Mouse (Mus musculus): ENCODE results near the gene Olfr957.

Olfr957 gene

GRCm38 (mm10) chr9:39515531-39515930 lies at the start of gene Olfr957:
Gene Olfr957 (minus strand): TSS chr9:39515809.
- no peak for DNase-seq (ENCODE audit: inconsistent age in 2 of 2, low spot score in 1 of 2)

- no peak for DNase-seq (ENCODE audit: inconsistent age in 2 of 2, low spot score in 1 of 2)
Observed at GRCm38 (mm10) chr9:39558349-39558647, 42.7 kb upstream of the Olfr957 start.

DNA sequence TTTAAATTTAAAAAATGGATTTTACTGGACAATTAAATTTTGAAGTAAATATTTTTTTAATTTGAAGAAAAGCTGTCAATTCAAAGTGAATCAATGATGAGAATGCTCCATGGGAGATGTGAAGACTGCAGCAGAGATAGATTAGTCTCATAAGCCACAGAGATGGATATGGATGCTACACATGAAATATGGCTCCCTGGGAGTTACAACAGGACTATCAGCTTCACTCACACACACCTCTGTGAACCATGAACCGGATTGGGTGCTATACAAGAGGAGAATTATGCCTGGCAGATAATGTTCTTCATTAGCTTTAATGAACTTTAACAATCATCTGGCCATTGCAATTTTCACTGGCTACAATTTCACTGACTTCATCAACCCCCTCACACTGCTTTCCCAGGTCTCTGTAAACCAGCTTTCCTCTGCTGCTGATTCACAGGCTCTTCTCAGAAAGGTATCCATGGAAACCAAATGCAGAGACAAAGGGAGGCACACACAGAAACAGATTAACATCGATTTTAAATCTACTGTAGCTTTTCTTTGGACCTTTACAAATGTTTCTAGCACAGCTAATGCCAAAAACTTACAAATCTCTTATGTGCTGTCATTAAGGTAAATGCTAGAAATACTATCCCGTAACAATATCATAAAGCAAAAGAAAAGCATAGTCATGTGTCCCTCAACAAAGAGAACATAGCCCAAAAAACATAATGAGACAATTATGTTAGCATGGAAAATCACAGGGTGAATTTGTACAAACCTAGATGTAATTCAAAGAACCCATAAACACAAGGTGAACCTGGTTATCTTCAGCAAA lies 42.1 kb upstream of the Olfr957 start:
- peak in 1 of 2 experiments; percentile 4 for DNase-seq (ENCODE audit: inconsistent age in 2 of 2, low spot score in 1 of 2)

DNA sequence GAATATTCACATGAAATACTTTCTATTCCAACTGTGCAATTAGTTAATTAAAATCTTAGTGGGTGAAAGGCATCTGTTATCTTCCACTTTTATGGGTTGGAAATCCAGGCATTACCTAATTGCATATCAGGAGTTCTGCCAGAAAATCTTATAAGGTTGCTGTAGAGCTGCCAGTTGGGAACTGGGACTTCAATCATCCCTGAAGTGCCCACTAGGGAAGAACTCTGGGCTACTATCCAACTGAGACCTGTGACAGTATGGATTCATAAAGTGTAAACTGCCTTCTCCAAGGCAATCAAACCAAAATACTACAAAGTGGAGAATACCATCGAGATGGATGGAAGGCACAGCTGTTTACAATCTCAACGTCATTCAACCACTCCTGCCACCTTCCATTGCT lies 38.3 kb upstream of the Olfr957 start, which contains the start of gene Olfr958:
Olfr958 (minus strand) TSS at position 109 of the 400 bp plus-strand sequence.
- DNase-seq (ENCODE audit: inconsistent age in 2 of 2, low spot score in 1 of 2) = no peak

- no peak for DNase-seq (ENCODE audit: inconsistent age in 2 of 2, low spot score in 1 of 2)
Observed at GRCm38 (mm10) chr9:39550806-39551205, 35.2 kb upstream of the Olfr957 start.

DNA sequence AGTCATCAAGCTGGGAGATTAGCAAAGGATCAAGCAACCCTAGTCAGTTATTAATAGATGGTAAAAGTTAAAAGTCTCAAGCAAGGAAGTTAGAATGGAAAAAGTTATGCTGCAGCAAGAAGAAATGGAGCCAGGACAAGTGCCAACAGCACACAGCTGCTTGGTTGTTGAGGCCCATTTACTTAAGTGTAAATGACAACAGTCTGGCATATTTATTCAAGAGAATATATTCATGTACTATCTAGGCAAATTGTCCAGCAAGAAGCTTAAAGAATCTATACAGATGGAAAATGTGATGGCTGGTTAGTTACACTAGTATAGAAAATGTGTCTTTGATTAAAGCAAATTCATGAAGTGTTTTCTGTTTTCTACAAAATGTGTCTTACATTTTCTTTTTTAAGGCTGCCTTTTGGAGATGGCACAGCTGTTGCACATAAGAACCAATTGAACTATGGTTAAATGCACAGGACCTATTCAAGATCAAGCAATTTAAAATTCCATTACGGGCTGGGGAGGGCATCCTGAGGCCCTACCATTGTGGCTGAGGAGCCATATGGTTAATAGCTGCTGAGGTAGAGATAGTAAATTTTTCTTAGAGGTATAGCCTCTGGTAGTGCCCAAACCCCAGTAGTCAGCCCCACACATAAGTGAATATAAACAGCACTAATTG lies 8.1 kb upstream of the Olfr957 start:
- no peak for DNase-seq (ENCODE audit: inconsistent age in 2 of 2, low spot score in 1 of 2)

DNA sequence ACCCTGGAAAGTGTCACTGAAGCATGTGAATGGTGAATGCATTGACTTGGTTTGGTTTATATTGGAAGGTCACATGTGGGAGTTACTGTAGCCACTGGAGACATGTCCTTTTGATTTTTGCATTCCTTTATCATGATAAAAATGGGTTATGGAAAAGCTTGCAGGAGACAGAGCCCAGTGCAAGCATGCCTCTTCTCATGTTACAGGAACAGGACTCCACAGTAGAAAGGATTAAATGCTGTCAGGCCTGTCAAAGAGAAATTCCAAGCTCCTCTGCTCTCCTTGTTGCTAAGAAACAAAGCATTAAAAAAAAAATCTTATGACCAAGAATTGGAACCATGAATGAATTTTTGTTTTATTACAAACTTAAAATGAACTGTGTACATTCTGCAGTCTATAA lies 3.0 kb upstream of the Olfr957 start:
- no peak for DNase-seq (ENCODE audit: inconsistent age in 2 of 2, low spot score in 1 of 2)

DNA sequence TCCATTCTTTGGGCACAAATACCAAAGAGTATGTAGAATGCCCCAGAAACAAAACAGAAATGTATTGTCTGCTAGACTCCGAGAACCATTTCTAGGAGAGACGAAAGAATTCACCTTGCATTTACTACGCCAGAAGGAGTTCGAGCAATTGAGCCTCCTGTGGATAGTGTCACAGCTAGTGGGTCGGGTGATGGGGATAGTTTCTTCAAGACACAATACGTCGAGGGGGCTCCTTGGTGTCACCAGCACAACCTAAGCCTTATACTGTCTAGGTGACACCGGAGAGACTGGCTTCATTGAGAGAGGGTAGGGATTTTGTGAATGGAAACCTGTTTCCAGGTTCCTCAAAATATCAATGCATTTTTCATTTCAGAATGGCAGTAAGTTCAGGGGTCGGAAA lies 6.2 kb downstream of the Olfr957 start:
- no peak for DNase-seq (ENCODE audit: inconsistent age in 2 of 2, low spot score in 1 of 2)

DNA sequence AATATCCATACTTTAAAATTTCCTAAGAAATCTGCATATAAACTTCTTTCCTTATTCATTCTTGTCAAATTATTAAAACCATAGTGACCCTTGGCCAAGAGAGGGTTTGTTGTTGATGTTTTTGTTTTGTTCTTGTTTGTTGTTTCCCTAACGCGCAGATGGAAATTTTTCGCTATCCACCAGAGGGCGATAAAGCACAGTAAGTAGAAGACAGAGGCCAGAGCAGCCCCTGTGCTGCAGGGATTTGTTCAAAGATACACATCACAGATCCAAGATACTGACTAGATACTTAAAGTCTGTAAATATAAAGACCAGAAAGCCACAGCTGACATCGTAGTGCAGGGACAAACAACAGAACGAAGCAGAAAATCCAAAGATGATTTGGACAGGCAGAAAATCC lies 6.6 kb downstream of the Olfr957 start:
- DNase-seq (ENCODE audit: inconsistent age in 2 of 2, low spot score in 1 of 2) = peak; percentile 23 to 77

DNA sequence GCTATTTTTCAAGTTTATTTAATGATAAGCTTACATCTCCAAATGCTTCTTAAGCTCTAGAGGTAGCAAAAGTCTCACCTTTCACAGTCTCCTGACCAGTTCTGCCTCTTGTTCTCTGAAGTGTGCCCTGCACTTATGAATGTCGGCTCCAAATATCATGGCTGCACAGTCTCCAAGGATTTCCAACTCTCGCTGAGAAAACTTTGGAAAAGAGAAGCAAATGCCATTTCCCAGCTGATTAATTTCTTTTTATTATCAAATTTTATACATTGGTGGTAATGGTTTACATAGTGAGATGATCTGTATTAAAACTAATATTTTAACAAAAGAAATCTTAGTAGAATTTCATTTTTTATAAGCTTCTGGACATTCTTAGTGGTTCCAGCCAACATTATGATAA lies 21.7 kb downstream of the Olfr957 start, which contains the start of gene Olfr44:
Olfr44 (minus strand) TSS at position 101 of the 400 bp plus-strand sequence.
- no peak for DNase-seq (ENCODE audit: inconsistent age in 2 of 2, low spot score in 1 of 2)

- DNase-seq (ENCODE audit: inconsistent age in 2 of 2, low spot score in 1 of 2) = no peak
Observed at GRCm38 (mm10) chr9:39471844-39472243, 43.8 kb downstream of the Olfr957 start, which contains the start of gene Olfr955. Gene Olfr955 (minus strand): TSS chr9:39471944.
